Mouse (Mus musculus) gastrocnemius, postnatal 14 days (tissue): ENCODE data around the gene Gnai1. TPM values are rescaled to one million over a fixed set of nuclear protein-coding genes. Genes with fewer than 3 reads are reported as not detected.

ENCODE experiments used
- DNase-seq: peaks from one replicate; pipeline ENCODE4 v3.0.0; 2021; ENCODE audit warnings: mixed read lengths
- intact Hi-C: fragments of 180-260 bp; cut with DNase I; formaldehyde crosslinking; loops from one replicate; pipeline ENCODE4 v1.15.1; 2025; ENCODE audit warnings: low total_unique reads
- total RNA-seq, 2 experiments: library from RNA; stranded (reverse); gene quantifications; 2 replicates each; pipeline ENCODE4 v1.2.3; 2021

The Gnai1 gene
- total RNA-seq, 2 experiments from 2014 or later = 6.5 to 7.8 TPM

- DNase-seq = no peak
- intact Hi-C loops = no loop called here
These were observed 67.4 kb downstream of the Gnai1 start for GRCm38 (mm10) chr5:18292744-18293143.

DNA sequence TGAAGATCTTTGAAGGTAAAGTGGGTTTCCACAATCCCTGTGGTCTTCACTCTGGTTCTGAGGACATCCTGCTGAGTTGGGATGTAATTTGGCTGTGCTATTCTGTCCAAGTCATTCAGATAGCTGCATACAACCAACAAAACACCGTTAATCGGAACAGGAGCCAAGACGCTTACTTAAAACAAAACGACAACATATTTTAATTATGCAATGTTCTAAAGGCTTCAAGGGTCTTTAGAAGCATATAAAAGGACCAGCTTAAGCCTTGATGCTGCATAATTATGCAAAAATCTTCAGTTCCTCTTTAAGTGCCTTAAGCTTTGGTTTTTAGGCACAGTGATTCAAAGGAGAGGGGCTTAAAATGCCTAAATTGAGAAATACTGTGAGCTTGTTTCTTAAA, 70.6 kb downstream of the Gnai1 start:
- intact Hi-C loops = no loop called here
- no peak for DNase-seq

- intact Hi-C loops = no loop called here
- no peak for DNase-seq
These were observed 71.5 kb downstream of the Gnai1 start for GRCm38 (mm10) chr5:18288694-18289093.

- no peak for DNase-seq
- intact Hi-C loops = no loop called here
These were observed 72.1 kb downstream of the Gnai1 start for GRCm38 (mm10) chr5:18288079-18288478.

DNA sequence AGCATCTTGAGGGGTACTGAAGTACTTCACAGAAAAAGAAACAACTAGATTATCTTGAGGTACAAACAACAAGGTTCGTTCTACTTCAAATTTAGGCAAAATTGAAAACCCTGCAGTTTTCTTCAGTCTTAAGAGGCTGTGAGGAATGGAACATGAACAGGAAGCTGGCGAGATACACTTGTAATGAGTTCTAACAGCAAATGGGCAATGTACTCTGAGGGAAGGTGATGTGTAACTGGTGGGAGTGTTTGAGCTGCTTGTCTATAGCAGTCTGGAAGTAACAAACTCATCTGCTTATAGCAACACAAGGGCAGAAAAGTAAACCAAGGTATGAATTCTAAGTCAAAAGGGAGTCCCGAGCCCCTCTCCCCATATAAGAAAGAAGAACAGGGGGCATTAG, 78.1 kb downstream of the Gnai1 start:
- DNase-seq = no peak
- intact Hi-C loops = no loop called here

- intact Hi-C loops = no loop called here
- no peak for DNase-seq
These were observed 85.7 kb downstream of the Gnai1 start for GRCm38 (mm10) chr5:18274352-18274940.

DNA sequence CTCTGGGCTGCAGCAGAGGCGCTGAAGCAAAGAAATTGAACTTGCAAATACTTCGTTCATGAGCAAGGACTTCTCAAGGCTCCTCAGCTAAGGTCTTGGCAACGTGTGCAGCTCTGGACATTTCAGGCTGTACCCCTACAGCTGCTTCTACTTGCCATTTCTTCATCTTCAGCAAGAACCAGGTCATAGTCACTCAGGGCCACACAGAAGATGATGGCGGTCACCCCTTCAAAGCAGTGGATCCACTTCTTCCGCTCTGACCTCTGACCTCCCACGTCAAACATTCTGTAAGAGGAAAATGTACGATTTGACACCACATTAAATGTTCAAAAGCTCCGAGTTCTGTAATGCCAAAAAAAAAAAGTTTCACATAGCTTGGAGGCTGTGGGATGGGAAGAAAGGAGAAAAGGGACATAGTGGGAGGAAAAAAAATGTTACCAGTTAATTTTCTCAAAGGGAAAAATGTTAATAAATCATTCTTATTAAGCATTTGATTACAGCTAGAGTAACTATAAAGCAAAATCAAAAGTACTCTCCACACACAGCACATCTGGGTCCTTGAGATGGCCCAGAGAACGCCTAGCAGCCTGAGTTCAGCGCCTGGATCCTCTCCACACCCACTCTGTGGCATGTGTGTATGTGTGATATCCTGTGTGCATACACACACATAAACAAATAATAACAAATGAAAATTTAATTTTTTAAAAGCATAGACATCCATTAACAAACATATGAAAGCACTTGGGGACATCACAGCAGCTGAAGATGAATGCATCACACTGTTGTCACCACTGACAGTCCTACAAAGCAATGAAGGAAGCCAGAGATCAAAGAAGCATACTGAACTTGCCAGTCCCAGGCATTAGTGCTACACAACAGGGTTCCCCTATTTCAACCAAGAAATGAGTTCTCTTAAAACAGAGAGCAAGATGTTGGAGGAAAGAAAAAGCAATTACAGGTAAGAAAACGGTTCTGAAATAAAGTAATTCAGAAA, 86.6 kb downstream of the Gnai1 start:
- intact Hi-C loops = no loop called here
- DNase-seq = no peak

- intact Hi-C loops = no loop called here
These were observed 109.7 kb downstream of the Gnai1 start for GRCm38 (mm10) chr5:18250379-18251017.

DNA sequence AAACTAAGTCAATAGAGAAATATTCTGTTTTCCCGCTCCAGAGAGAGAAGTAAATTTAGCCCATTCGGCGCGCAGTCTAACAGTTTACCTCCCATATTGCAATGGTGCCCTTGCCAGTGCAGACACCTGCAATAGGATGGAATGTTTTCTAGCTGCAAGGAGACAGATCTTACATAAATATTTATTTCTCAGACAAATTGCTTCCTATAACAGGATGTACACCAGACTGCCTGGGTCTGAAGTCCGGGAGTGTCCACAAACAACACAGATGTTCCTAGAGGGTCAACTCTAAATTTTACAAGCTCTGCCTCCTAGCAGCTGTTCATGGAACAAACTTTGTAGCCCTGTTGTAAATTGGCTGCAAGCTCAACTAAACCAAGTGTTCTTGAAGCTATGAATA, 111.0 kb downstream of the Gnai1 start:
- intact Hi-C loops = no loop called here
- DNase-seq = no peak

More at GRCm38 (mm10) chr5:18250379-18251017, 109.7 kb downstream of the Gnai1 start:
- DNase-seq = no peak

- intact Hi-C loops = no loop called here
- no peak for DNase-seq
These were observed 130.8 kb downstream of the Gnai1 start for GRCm38 (mm10) chr5:18229396-18229795.

GRCm38 (mm10) chr5:18228866-18229265, 131.3 kb downstream of the Gnai1 start:
- no peak for DNase-seq
- intact Hi-C loops = no loop called here

GRCm38 (mm10) chr5:18220873-18221272, 139.3 kb downstream of the Gnai1 start:
- intact Hi-C loops = no loop called here
- DNase-seq = no peak

GRCm38 (mm10) chr5:18218292-18218691, 141.9 kb downstream of the Gnai1 start:
- DNase-seq = no peak
- intact Hi-C loops = no loop called here

GRCm38 (mm10) chr5:18217856-18218255, 142.3 kb downstream of the Gnai1 start:
- no peak for DNase-seq
- intact Hi-C loops = no loop called here
